Mouse (Mus musculus): ENCODE data around the gene Atpaf1. TPM values are rescaled to one million over a fixed set of nuclear protein-coding genes. Genes with fewer than 3 reads are reported as not detected.

Gene Atpaf1
- total RNA-seq, 2 experiments from 2014 or later = 46.9 to 70.1 TPM

GRCm38 (mm10) chr4:115820944-115821343 is 36.3 kb downstream of the Atpaf1 start:
- DNase-seq = no peak
- intact Hi-C loops (cut with DNase I) = no loop called here
- no peak for TF ChIP-seq CTCF (IDR thresholded peaks at IDR 0.05)
- no peak overlapping the region for H3K4me3 ChIP-seq
- no peak overlapping the region for H3K27ac ChIP-seq

GRCm38 (mm10) chr4:115821431-115821830 is 36.8 kb downstream of the Atpaf1 start:
- H3K27ac ChIP-seq = no peak overlapping the region
- no peak for DNase-seq
- intact Hi-C loops (cut with DNase I) = no loop called here
- no peak for TF ChIP-seq CTCF (IDR thresholded peaks at IDR 0.05)
- H3K4me3 ChIP-seq = no peak overlapping the region

GRCm38 (mm10) chr4:115821928-115822327 is 37.3 kb downstream of the Atpaf1 start:
- intact Hi-C loops (cut with DNase I) = no loop called here
- TF ChIP-seq CTCF (IDR thresholded peaks at IDR 0.05) = no peak
- Histone ChIP-seq H3K27ac (no peak overlapping the region), H3K4me3 (no peak overlapping the region)
- DNase-seq = no peak

GRCm38 (mm10) chr4:115824178-115824577 is 39.6 kb downstream of the Atpaf1 start:
- no peak for DNase-seq
- no peak for TF ChIP-seq CTCF (IDR thresholded peaks at IDR 0.05)
- intact Hi-C loops (cut with DNase I) = no loop called here
- Histone ChIP-seq H3K27ac (no peak overlapping the region), H3K4me3 (no peak overlapping the region)

GRCm38 (mm10) chr4:115825271-115825670 is 40.7 kb downstream of the Atpaf1 start:
- TF ChIP-seq CTCF (IDR thresholded peaks at IDR 0.05) = no peak
- H3K27ac ChIP-seq = no peak overlapping the region
- intact Hi-C loops (cut with DNase I) = no loop called here
- DNase-seq = no peak
- H3K4me3 ChIP-seq = no peak overlapping the region

GRCm38 (mm10) chr4:115827066-115827465 is 42.5 kb downstream of the Atpaf1 start:
- Histone ChIP-seq H3K4me3 (peak overlapping the region; percentile 96), H3K27ac (peak overlapping the region; percentile 98)
- DNase-seq = no peak
- TF ChIP-seq CTCF (IDR thresholded peaks at IDR 0.05) = no peak
- intact Hi-C loops (cut with DNase I) = no loop called here

GRCm38 (mm10) chr4:115827535-115827887 is 42.9 kb downstream of the Atpaf1 start:
- intact Hi-C loops (cut with DNase I) = no loop called here
- H3K27ac ChIP-seq = peak overlapping the region; percentile 98
- DNase-seq = peak; percentile 31
- peak overlapping the region; percentile 96 for H3K4me3 ChIP-seq
- no peak for TF ChIP-seq CTCF (IDR thresholded peaks at IDR 0.05)

GRCm38 (mm10) chr4:115827888-115828571 is 43.4 kb downstream of the Atpaf1 start, which contains the start of gene Mob3c:
TSS of gene Mob3c (plus strand) at chr4:115828092.
- DNase-seq = peak; percentile 91
- no peak for TF ChIP-seq CTCF (IDR thresholded peaks at IDR 0.05)
- Histone ChIP-seq H3K27ac (peak within 1 kb of the TSS; percentile 98), H3K4me3 (peak within 1 kb of the TSS; percentile 96)
- intact Hi-C loops (cut with DNase I) = loop anchor here (1.0 kb wide), 1 partner anchor 119 kb away; no protein-coding TSS in a partner anchor

- Histone ChIP-seq H3K4me3 (peak overlapping the region; percentile 96), H3K27ac (peak overlapping the region; percentile 98)
- DNase-seq = no peak
- TF ChIP-seq CTCF (IDR thresholded peaks at IDR 0.05) = no peak
- intact Hi-C loops (cut with DNase I) = loop anchor here (1.0 kb wide), 1 partner anchor 119 kb away; no protein-coding TSS in a partner anchor
These were observed 43.9 kb downstream of the Atpaf1 start for GRCm38 (mm10) chr4:115828572-115828902.

- DNase-seq = no peak
- Histone ChIP-seq H3K27ac (peak overlapping the region; percentile 40; the same call in 1 of the 2 replicates), H3K4me3 (no peak overlapping the region)
- TF ChIP-seq CTCF (IDR thresholded peaks at IDR 0.05) = no peak
- intact Hi-C loops (cut with DNase I) = no loop called here
These were observed 45.9 kb downstream of the Atpaf1 start for GRCm38 (mm10) chr4:115830491-115830890.

- no peak for DNase-seq
- intact Hi-C loops (cut with DNase I) = no loop called here
- Histone ChIP-seq H3K4me3 (no peak overlapping the region), H3K27ac (no peak overlapping the region)
- TF ChIP-seq CTCF (IDR thresholded peaks at IDR 0.05) = no peak
These were observed 46.6 kb downstream of the Atpaf1 start for GRCm38 (mm10) chr4:115831221-115831620.

GRCm38 (mm10) chr4:115832040-115832439 is 47.4 kb downstream of the Atpaf1 start:
- no peak for DNase-seq
- H3K27ac ChIP-seq = no peak overlapping the region
- H3K4me3 ChIP-seq = no peak overlapping the region
- intact Hi-C loops (cut with DNase I) = no loop called here
- no peak for TF ChIP-seq CTCF (IDR thresholded peaks at IDR 0.05)

- H3K27ac ChIP-seq = no peak overlapping the region
- TF ChIP-seq CTCF (IDR thresholded peaks at IDR 0.05) = no peak
- DNase-seq = peak; percentile 36
- no peak overlapping the region for H3K4me3 ChIP-seq
- intact Hi-C loops (cut with DNase I) = loop anchor here (5.0 kb wide), 1 partner anchor 98 kb away; the partner anchor contains the start of gene Efcab14
These were observed 51.0 kb downstream of the Atpaf1 start for GRCm38 (mm10) chr4:115835576-115835975.

GRCm38 (mm10) chr4:115838196-115838595 is 53.6 kb downstream of the Atpaf1 start:
- peak overlapping the region; percentile 76; the same call in 1 of the 2 replicates for H3K4me3 ChIP-seq
- peak overlapping the region; percentile 93; the same call in 1 of the 2 replicates for H3K27ac ChIP-seq
- no peak for DNase-seq
- no peak for TF ChIP-seq CTCF (IDR thresholded peaks at IDR 0.05)
- intact Hi-C loops (cut with DNase I) = loop anchor here (5.0 kb wide), 1 partner anchor 101 kb away; the partner anchor contains the start of gene Efcab14

All from gastrocnemius, adult 2 months (tissue).